Mouse (Mus musculus): ENCODE data around the gene Lonp2.

Gene Lonp2

GRCm38 (mm10) chr8:86624915-86625314, 1.1 kb downstream of the Lonp2 start:
- DNase-seq (ENCODE audit: low spot score), result no peak

GRCm38 (mm10) chr8:86630212-86630611, 6.4 kb downstream of the Lonp2 start:
- DNase-seq (ENCODE audit: low spot score), result no peak

- DNase-seq (ENCODE audit: low spot score), result no peak
Observed at GRCm38 (mm10) chr8:86631395-86631794, 7.6 kb downstream of the Lonp2 start.

- DNase-seq (ENCODE audit: low spot score), result no peak
Observed at GRCm38 (mm10) chr8:86637826-86638225, 14.0 kb downstream of the Lonp2 start.

GRCm38 (mm10) chr8:86638981-86639380, 15.1 kb downstream of the Lonp2 start:
- no peak for DNase-seq (ENCODE audit: low spot score)

- DNase-seq (ENCODE audit: low spot score), result no peak
Observed at GRCm38 (mm10) chr8:86642682-86643081, 18.8 kb downstream of the Lonp2 start.

GRCm38 (mm10) chr8:86644661-86645060, 20.8 kb downstream of the Lonp2 start:
- no peak for DNase-seq (ENCODE audit: low spot score)

GRCm38 (mm10) chr8:86647771-86648170, 23.9 kb downstream of the Lonp2 start:
- DNase-seq (ENCODE audit: low spot score), result no peak

GRCm38 (mm10) chr8:86651416-86651815, 27.6 kb downstream of the Lonp2 start:
- no peak for DNase-seq (ENCODE audit: low spot score)

- DNase-seq (ENCODE audit: low spot score), result no peak
Observed at GRCm38 (mm10) chr8:86652546-86652945, 28.7 kb downstream of the Lonp2 start.

GRCm38 (mm10) chr8:86654578-86654977, 30.7 kb downstream of the Lonp2 start:
- no peak for DNase-seq (ENCODE audit: low spot score)

- no peak for DNase-seq (ENCODE audit: low spot score)
Observed at GRCm38 (mm10) chr8:86668750-86669149, 44.9 kb downstream of the Lonp2 start.

- DNase-seq (ENCODE audit: low spot score), result no peak
Observed at GRCm38 (mm10) chr8:86669259-86669658, 45.4 kb downstream of the Lonp2 start.

GRCm38 (mm10) chr8:86686629-86687028, 62.8 kb downstream of the Lonp2 start:
- no peak for DNase-seq (ENCODE audit: low spot score)

- DNase-seq (ENCODE audit: low spot score), result no peak
Observed at GRCm38 (mm10) chr8:86692107-86692506, 68.3 kb downstream of the Lonp2 start.

- DNase-seq (ENCODE audit: low spot score), result no peak
Observed at GRCm38 (mm10) chr8:86694011-86694410, 70.2 kb downstream of the Lonp2 start.

GRCm38 (mm10) chr8:86695703-86696102, 71.9 kb downstream of the Lonp2 start:
- DNase-seq (ENCODE audit: low spot score), result no peak

- DNase-seq (ENCODE audit: low spot score), result no peak
Observed at GRCm38 (mm10) chr8:86698811-86699421, 75.1 kb downstream of the Lonp2 start.

- no peak for DNase-seq (ENCODE audit: low spot score)
Observed at GRCm38 (mm10) chr8:86699471-86699870, 75.6 kb downstream of the Lonp2 start.

GRCm38 (mm10) chr8:86702453-86702852, 78.6 kb downstream of the Lonp2 start:
- DNase-seq (ENCODE audit: low spot score), result no peak

GRCm38 (mm10) chr8:86705317-86705716, 81.5 kb downstream of the Lonp2 start:
- no peak for DNase-seq (ENCODE audit: low spot score)

- DNase-seq (ENCODE audit: low spot score), result no peak
Observed at GRCm38 (mm10) chr8:86706756-86707155, 82.9 kb downstream of the Lonp2 start.

GRCm38 (mm10) chr8:86707873-86708272, 84.0 kb downstream of the Lonp2 start:
- no peak for DNase-seq (ENCODE audit: low spot score)

GRCm38 (mm10) chr8:86712594-86712993, 88.8 kb downstream of the Lonp2 start:
- no peak for DNase-seq (ENCODE audit: low spot score)

All from ovary, adult 18-20 months (tissue).